Mouse (Mus musculus) ES-E14 (cell line): ENCODE results near the gene Slf2.

Source experiments
- HCFC1 ChIP-seq: IDR thresholded peaks from 2 replicates; pipeline ENCODE4 v1.6.1; 2012; ENCODE audit warnings: low read length, inconsistent platforms, borderline replicate concordance; ENCODE audit not compliant: insufficient read depth
- MAFK ChIP-seq: IDR thresholded peaks from 2 replicates; pipeline ENCODE4 v1.6.1; 2014; ENCODE audit warnings: mild to moderate bottlenecking, low read depth, low read length, inconsistent platforms; ENCODE audit not compliant: insufficient read depth

DNA sequence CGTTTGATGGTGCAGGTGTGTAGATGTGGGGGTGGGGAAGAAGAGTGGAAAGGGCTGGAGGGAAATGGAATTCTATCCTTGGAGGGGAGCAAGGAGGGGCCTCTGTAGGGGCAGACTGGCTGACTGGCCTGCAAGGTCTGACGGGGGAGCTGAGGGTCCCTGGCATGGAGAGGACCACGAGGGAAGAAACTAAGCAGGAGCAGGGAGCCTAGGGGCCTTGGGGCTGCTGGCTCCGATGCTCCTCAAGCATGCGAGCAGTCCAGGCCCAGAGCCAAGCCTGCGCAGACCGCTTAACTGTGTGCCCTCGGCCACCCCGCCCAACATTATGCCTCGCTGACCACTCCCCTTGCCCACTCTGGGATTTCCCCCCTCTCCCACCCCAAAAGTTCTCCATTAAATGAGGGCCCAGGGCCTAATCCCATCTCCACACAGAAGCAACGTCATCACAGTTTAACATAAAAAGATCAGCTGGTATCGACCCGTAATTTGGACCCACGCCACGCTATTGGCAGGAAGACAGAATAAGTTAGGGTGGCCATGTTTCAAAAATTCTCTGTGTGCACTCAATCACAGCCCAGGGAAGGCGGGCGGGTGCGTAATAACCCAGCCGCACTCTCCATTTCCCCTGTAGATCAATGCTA is 37.6 kb upstream of the Slf2 start:
- TF ChIP-seq MAFK = no peak
- TF ChIP-seq HCFC1 = no peak
